Mouse (Mus musculus): ENCODE measurements at regions not wholly inside any gene's neighbourhood (a gene's known extent, or its start where the extent isn't known, plus 50 kb on each side); places are given as distances from the start of the nearest gene placed in this dataset.

DNA sequence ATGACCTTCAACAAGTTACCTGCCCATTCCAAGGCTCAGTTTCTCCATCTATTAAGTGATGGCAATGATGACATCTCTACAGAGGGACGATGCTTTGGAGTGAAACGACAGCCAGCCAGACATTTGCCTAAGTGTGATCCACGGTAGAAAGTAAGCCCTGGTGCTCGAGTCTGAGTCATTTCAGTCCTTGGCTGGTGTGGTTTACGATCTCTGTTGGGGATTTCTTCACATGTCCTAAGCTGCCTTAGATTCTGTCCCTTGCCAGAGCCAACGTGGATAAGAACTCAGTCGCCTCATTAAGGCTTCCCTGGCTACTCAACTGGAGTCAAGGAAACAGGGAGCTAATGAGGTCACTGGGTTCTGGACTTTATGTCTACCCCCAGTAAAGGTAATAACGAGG, 258.8 kb downstream of the Adamts20 start:
- no peak for TF ChIP-seq CTCF (IDR thresholded peaks at IDR 0.05 in 2 of 3, conservative IDR thresholded peaks at IDR 0.05 in 1 of 3; ENCODE audit: control insufficient read depth in 1 of 3, insufficient read depth in 1 of 3, low read depth in 2 of 3, low read length in 3 of 3, poor library complexity in 1 of 3, severe bottlenecking in 1 of 3)
- TF ChIP-seq UBTF (IDR thresholded peaks at IDR 0.05; ENCODE audit: borderline replicate concordance, insufficient read depth, low read depth, low read length): no peak
- no peak for TF ChIP-seq MXI1 (IDR thresholded peaks at IDR 0.05; ENCODE audit: low read depth, low read length)
- TF ChIP-seq BHLHE40 (IDR thresholded peaks at IDR 0.05; ENCODE audit: borderline replicate concordance, low read depth, low read length): no peak
- TF ChIP-seq ZNF384 (IDR thresholded peaks at IDR 0.05; ENCODE audit: low read depth, low read length): no peak
- TF ChIP-seq SIN3A (IDR thresholded peaks at IDR 0.05; ENCODE audit: low read length): no peak
- no peak for TF ChIP-seq EP300 (IDR thresholded peaks at IDR 0.05; ENCODE audit: low read depth in 1 of 2, low read length in 2 of 2)
